Mouse (Mus musculus): Measurements from ENCODE around the gene Nhlh2.

The Nhlh2 gene

GRCm38 (mm10) chr3:102024981-102025451, 15.1 kb downstream of the Nhlh2 start:
- no peak for DNase-seq (ENCODE audit: low read depth, low spot score)

DNA sequence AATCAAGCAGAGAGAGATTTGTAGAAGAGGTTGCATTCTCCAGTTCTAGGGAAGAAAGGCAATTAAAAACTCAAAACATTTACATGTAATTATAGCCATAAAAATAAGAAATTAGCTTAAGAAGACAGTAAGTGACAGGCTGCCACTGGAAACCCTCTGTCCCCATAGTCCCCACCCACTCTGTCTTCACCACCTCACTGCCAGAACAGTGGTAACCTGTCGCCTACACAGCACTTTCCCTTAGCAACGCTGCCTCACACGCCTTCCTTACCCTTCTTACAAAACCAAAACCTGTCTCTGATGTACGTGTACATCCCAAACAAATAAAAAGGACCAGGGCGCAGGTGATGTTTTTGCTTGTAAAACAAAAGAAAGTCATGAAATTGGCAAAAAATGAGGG, 15.8 kb downstream of the Nhlh2 start:
- DNase-seq (ENCODE audit: low read depth, low spot score) = peak; percentile 31

GRCm38 (mm10) chr3:102027880-102028279, 18.0 kb downstream of the Nhlh2 start:
- no peak for DNase-seq (ENCODE audit: low read depth, low spot score)

GRCm38 (mm10) chr3:102037806-102038205, 27.9 kb downstream of the Nhlh2 start:
- DNase-seq (ENCODE audit: low read depth, low spot score) = no peak

DNA sequence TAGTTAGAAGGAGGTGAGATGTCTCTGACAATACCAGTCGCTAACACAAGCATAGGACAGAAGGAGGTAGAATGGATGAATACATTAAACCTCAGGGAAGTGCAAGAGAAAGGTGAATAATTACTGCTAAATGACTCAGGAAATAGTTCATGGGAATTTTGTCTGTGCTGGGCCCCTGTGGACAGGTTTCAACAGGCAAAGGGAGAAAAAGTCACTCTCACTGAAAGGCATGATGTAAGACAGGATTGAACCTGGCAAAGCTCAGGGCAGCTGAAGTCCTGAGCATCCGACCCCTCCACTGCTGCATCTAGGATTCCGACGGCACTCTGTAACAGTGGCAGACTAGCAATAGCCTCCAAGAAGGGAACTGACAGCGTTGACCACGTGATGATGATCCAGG, 28.7 kb downstream of the Nhlh2 start:
- DNase-seq (ENCODE audit: low read depth, low spot score) = no peak

DNA sequence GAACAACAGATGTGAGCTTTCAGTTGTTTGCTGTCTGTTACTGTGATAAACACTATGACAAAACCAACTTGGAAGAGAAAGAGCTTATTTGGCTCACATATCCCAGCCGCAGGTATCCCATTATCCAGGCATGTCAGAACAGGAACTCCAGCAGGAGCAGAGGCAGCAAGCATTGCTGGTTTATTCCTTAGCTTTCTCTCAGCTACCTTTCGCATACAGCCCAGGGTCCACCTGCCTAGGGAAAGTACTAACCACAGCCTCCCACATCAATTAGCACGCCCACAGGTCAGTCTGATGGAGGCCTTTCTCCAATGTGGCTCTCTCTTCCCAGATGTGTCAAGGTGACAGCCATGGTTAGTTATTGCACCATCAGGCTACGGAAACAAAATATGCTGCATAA, 31.8 kb downstream of the Nhlh2 start:
- no peak for DNase-seq (ENCODE audit: low read depth, low spot score)

GRCm38 (mm10) chr3:102045071-102045470, 35.2 kb downstream of the Nhlh2 start:
- peak; percentile 65 for DNase-seq (ENCODE audit: low read depth, low spot score)

- DNase-seq (ENCODE audit: low read depth, low spot score) = no peak
Observed at GRCm38 (mm10) chr3:102047532-102047931, 37.7 kb downstream of the Nhlh2 start.

DNA sequence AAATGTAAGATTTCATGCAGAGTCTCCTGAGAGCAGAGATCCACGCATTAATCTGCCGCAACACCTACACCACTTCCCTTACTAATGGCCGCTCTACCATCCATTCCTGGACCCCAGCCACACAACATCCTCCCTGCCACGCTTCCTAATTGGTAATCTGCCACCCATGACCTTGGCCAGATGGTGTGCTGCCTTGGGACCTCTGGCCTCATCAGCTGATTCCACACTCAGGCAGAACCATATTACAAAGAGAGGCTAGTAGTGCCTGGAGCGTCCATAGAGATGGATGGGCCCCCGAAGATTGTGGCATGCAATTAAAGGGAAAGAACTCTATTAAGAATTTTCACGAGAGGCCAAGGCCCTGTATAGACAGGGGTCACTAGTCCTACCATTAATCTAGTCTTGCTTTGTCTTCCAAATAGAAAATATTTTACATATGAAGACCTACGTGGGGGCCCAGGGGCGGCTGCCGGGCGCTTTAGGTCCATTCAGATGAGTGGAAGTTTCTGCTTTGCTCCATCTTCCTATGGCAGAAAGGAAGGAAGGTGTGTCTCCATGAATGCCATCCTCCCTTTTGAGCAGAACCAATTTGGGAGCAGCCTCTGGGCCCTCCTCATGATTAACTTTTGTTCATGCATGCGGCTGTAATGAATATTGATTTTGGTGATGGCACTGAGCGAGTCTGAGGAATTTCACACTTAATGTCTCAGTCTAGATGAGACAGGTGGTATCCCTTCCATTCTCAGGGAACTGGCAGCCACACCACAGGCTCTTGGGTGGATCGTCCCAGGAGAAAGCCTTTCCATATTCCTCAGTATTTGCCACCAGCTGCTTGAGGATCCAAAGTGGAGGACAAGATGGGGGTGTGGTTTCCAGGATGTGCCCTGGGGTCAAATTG, 39.6 kb downstream of the Nhlh2 start:
- DNase-seq (ENCODE audit: low read depth, low spot score) = no peak

GRCm38 (mm10) chr3:102052036-102052435, 42.2 kb downstream of the Nhlh2 start:
- no peak for DNase-seq (ENCODE audit: low read depth, low spot score)

DNA sequence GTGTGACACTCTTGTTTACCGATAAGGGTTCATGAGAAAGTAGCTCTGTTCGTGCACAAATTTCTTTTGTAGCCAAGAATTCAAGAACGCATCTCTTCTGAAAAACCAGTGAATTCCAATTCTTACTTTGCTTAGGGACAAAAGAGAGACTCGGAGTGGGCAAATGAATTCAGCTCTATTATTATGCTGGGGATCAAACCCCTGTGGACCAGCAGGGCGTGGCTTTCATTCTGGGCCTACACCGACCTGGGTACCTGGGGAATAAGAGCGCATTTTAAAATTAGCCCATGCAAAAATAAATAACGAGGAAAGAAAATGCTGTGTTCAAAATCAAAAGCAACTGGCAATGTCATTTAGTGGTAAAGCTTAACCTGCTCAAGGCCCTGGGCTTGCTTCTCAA, 43.4 kb downstream of the Nhlh2 start:
- DNase-seq (ENCODE audit: low read depth, low spot score) = no peak

DNA sequence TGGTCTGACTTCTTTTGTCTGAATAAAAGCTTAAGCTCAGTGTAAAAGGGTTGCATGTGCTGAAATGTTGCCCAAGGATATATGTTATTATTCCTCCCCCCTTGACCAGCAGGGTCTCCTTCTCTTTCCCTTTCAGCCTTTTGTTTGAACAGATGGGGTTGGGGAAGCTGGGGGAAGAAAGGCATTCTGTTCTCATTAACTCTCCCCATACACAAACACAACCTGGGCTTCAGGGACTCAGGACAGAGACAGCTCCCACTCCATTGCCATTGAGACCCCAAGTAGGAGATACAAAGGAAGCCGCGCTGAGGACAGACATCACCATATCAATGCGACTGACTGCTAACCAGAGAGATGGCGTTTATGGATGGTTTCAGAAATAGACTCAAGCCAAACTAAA, 46.0 kb downstream of the Nhlh2 start:
- DNase-seq (ENCODE audit: low read depth, low spot score) = no peak

GRCm38 (mm10) chr3:102060065-102060464, 50.2 kb downstream of the Nhlh2 start:
- DNase-seq (ENCODE audit: low read depth, low spot score) = no peak

DNA sequence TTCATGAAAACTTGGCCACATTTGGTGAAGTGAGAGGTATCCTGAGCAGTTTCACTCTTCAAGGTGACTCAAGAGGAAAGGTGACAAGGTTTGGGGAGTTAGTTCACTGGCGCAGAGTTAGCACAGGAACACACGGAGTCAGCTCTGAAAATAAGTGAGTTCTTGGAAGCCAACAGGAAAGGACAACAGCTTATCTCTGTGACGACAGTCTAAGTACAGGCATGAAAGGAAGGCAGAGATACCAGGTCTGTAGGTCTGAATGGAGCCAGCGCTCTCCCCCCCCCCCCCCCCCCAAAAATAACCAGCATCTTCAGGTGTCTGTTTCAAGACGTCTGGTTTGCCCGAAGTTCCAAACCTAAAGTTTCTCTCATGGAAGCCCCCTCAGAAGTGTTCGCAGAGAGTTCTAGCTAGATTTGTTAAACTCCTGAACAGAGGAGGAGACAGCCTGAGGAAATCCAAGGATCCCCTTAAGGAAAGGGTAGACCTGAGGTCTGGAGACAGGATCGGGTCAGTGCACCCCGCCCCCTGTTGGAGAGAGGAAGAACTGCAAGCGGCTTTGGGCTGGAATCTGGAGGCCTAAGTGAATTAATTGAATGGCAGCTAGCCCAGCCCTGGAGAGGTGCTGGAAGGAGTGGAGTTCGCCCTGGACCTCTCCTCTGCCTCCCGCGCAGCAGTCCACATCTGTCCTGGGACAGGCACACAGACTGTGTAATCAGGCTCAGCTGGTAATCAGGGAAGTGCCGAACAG, 52.2 kb downstream of the Nhlh2 start:
- DNase-seq (ENCODE audit: low read depth, low spot score) = peak; percentile 66

DNA sequence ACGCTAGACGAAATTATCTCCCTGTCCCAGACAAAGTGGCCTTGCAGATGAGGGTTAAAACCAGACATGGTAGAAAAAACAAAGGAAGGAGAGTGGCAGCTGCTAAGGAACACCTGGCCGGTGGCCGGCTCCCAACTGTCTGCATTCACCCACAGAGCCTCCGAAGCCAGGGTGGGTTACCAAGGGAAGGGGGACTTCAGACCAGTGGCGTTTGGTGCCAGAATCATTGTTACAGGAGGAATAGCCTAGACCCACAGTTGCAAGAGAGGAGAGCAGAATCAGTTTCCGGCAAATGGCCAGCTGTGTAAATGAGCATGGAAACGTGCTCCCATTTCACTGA, 52.8 kb downstream of the Nhlh2 start:
- DNase-seq (ENCODE audit: low read depth, low spot score) = no peak

DNA sequence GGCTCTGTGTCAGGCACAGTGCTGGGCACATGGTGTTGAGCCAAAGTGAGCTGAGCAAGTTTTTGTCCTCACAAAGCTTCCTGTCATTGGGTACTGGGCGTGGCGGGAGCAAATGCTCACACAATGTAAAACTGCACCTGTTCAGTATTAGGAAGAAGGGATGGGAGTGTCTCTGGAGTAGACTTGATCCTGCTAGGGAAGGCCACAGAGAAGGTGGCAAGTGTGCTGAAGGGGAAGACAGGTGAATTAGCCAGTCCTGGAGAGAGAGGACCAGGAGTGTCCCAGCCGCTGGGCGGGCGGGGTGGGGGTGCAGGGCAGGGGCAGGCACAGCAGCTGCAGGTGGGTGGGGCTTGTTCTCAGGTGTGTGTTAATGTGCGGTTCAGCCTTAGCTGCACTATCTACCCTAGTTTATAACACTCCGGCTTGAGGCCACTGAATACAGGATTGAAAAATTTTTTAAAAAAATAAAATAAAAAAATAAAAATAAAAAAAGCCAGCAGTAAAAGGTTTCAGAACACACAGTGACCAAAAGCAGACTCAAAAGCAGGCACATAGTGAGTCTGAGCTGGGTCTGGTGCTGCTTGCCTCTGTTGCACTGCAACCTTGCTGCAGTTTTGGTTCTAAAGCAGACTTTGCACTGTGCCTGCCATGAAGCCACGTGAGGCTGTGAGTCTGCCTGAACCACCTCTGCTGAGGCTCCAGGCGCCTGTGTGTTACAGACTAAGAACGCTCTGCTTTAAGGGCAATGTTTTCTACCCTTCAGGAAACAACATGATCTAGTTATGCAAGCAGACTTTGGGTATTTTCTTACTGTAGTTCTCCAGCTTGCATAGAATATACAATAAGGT, 53.6 kb downstream of the Nhlh2 start:
- no peak for DNase-seq (ENCODE audit: low read depth, low spot score)

- DNase-seq (ENCODE audit: low read depth, low spot score) = no peak
Observed at GRCm38 (mm10) chr3:102064566-102064965, 54.7 kb downstream of the Nhlh2 start.
